ENCODE assay signal across 8 mouse cellular contexts in genomic region chr10:91123828-91124822, GRCm38 (mm10). TPM values are rescaled to one million over a fixed set of nuclear protein-coding genes. Genes with fewer than 3 reads are reported as not detected.
DNase-seq lines count a peak whose midpoint lies in the region; ATAC-seq and TF ChIP-seq lines count a peak whose summit lies in the region.

Gene Slc25a3, minus strand, starts transcription at chr10:91124059.

- no peaks in the 10 kb centered on the region for H3K27me3 ChIP-seq in embryonic facial prominence, embryonic 13.5 days
- no peaks in the 10 kb centered on the region for H3K27me3 ChIP-seq in kidney, adult 2 months (replicated peaks; ENCODE audit: control insufficient read depth, insufficient read depth, low read length)
- H3K27me3 ChIP-seq in limb, embryonic 12.5 days, result no peaks in the 10 kb centered on the region
- H3K27me3 ChIP-seq in midbrain, embryonic 15.5 days (replicated peaks), result no peaks in the 10 kb centered on the region
- no peaks in the 10 kb centered on the region for H3K27me3 ChIP-seq in spleen, adult 2 months (ENCODE audit: control insufficient read depth, insufficient read depth, low read length)

- TF ChIP-seq POLR2A in kidney, adult 2 months (IDR thresholded peaks at IDR 0.05; ENCODE audit: low read depth, low read length), result peak; percentile 99
- peak; percentile 99 for TF ChIP-seq POLR2A in spleen, adult 2 months (IDR thresholded peaks at IDR 0.05; ENCODE audit: low read depth, low read length)

- H3K27ac ChIP-seq in embryonic facial prominence, embryonic 13.5 days, result peak within 1 kb of the TSS; percentile 89
- H3K27ac ChIP-seq in kidney, adult 2 months (ENCODE audit: insufficient read depth, low read depth, low read length), result peak within 1 kb of the TSS; percentile 98
- H3K27ac ChIP-seq in limb, embryonic 12.5 days, result peak within 1 kb of the TSS; percentile 87
- H3K27ac ChIP-seq in midbrain, embryonic 15.5 days, result peak within 1 kb of the TSS; percentile 93
- H3K27ac ChIP-seq in spleen, adult 2 months (ENCODE audit: insufficient read depth, low read length), result peak within 1 kb of the TSS; percentile 99

- peak within 1 kb of the TSS; percentile 98 for H3K4me3 ChIP-seq in embryonic facial prominence, embryonic 13.5 days
- peak within 1 kb of the TSS; percentile 99 for H3K4me3 ChIP-seq in kidney, adult 2 months (ENCODE audit: insufficient read depth, low read depth, low read length)
- peak within 1 kb of the TSS; percentile 99 for H3K4me3 ChIP-seq in limb, embryonic 12.5 days (replicated peaks)
- peak within 1 kb of the TSS; percentile 82 for H3K4me3 ChIP-seq in midbrain, embryonic 15.5 days
- peak within 1 kb of the TSS; percentile 97 for H3K4me3 ChIP-seq in spleen, adult 2 months (ENCODE audit: extremely low read depth, insufficient read depth, insufficient read length)

- peak; percentile 99 for ATAC-seq in embryonic facial prominence, embryonic 13.5 days (ENCODE audit: insufficient number of reproducible peaks, insufficient read depth, low FRiP score, low TSS enrichment, low read depth)
- peak; percentile 99 for ATAC-seq in limb, embryonic 12.5 days (ENCODE audit: insufficient number of reproducible peaks, insufficient read depth, low FRiP score, low TSS enrichment, low read depth)
- peak; percentile 100 for ATAC-seq in midbrain, embryonic 15.5 days (replicated peaks)

- TF ChIP-seq CTCF in kidney, adult 2 months (conservative IDR thresholded peaks at IDR 0.05; ENCODE audit: insufficient read depth, insufficient read length, low read depth, low read length), result no peak
- TF ChIP-seq CTCF in spleen, adult 2 months (IDR thresholded peaks at IDR 0.05; ENCODE audit: extremely low read depth, insufficient read depth, insufficient read length, insufficient replicate concordance), result no peak

- H3K9me3 ChIP-seq in embryonic facial prominence, embryonic 13.5 days, result no peaks in the 10 kb centered on the region
- no peaks in the 10 kb centered on the region for H3K9me3 ChIP-seq in limb, embryonic 12.5 days
- no peaks in the 10 kb centered on the region for H3K9me3 ChIP-seq in midbrain, embryonic 15.5 days

- peak; percentile 99 for DNase-seq in 3134 (ENCODE audit: extremely low read depth, insufficient read length, low spot score)
- DNase-seq in adrenal gland, postnatal 36 days, result peak; percentile 97 to 98
- DNase-seq in heart, adult 18-20 months, result peak; percentile 97 to 99
- peak; percentile 98 for DNase-seq in kidney, adult 2 months
- DNase-seq in spleen, adult 2 months (ENCODE audit: low read depth in 1 of 2, low spot score in 2 of 2), result peak; percentile 96 to 98

- 11% methylated on average over 59 of the region's 59 CpGs for WGBS in embryonic facial prominence, embryonic 13.5 days
- whole genome bisulfite sequencing in kidney, adult 2 months, result 6% methylated on average over 59 of the region's 59 CpGs
- WGBS in limb, embryonic 12.5 days, result 13% methylated on average over 59 of the region's 59 CpGs
- 12% methylated on average over 59 of the region's 59 CpGs for WGBS in midbrain, embryonic 15.5 days
- 12% methylated on average over 59 of the region's 59 CpGs for WGBS in spleen, adult 2 months

- H3K4me1 ChIP-seq in embryonic facial prominence, embryonic 13.5 days, result peaks cover 19% of the 10 kb centered on the region
- peaks cover 17% of the 10 kb centered on the region; the same call in 1 of the 2 replicates for H3K4me1 ChIP-seq in kidney, adult 2 months (ENCODE audit: control insufficient read depth, insufficient read depth, low read length)
- peaks cover 16% of the 10 kb centered on the region for H3K4me1 ChIP-seq in limb, embryonic 12.5 days (replicated peaks)
- H3K4me1 ChIP-seq in midbrain, embryonic 15.5 days, result peaks cover 23% of the 10 kb centered on the region
- H3K4me1 ChIP-seq in spleen, adult 2 months (ENCODE audit: control insufficient read depth, insufficient read depth, insufficient read length), result no peaks in the 10 kb centered on the region; the same call in 1 of the 2 replicates

- peak within 1 kb of the TSS; percentile 99 for H3K9ac ChIP-seq in embryonic facial prominence, embryonic 13.5 days
- peak within 1 kb of the TSS; percentile 96 for H3K9ac ChIP-seq in limb, embryonic 12.5 days (replicated peaks)
- peak within 1 kb of the TSS; percentile 96 for H3K9ac ChIP-seq in midbrain, embryonic 15.5 days

- H3K36me3 ChIP-seq in embryonic facial prominence, embryonic 13.5 days, result peaks cover 27% of the 10 kb centered on the region
- H3K36me3 ChIP-seq in kidney, adult 2 months (ENCODE audit: control insufficient read depth, insufficient read depth, low read length), result peaks cover 9% of the 10 kb centered on the region
- H3K36me3 ChIP-seq in limb, embryonic 12.5 days, result peaks cover 29% of the 10 kb centered on the region
- H3K36me3 ChIP-seq in midbrain, embryonic 15.5 days (replicated peaks), result peaks cover 7% of the 10 kb centered on the region; the same call in 1 of the 2 replicates
- H3K36me3 ChIP-seq in spleen, adult 2 months (ENCODE audit: control insufficient read depth, insufficient read depth, low read length), result peaks cover 15% of the 10 kb centered on the region

- H3K4me2 ChIP-seq in embryonic facial prominence, embryonic 13.5 days, result peak within 1 kb of the TSS; percentile 87
- peak within 1 kb of the TSS; percentile 91 for H3K4me2 ChIP-seq in limb, embryonic 12.5 days
- H3K4me2 ChIP-seq in midbrain, embryonic 15.5 days, result peak within 1 kb of the TSS; percentile 71

RNA-seq across cellular contexts. Expression of gene Slc25a3, which starts in this region (rescaled TPM):
- total RNA-seq in adrenal gland, postnatal 36 days (2021), result 1,000 to 10,000 TPM; 1,091 to 1,914 TPM
- polyA plus RNA-seq in embryonic facial prominence, embryonic 13.5 days (2015; fragmentation: Nextera tagmentation; extraction: Ambion mirVana), result 402 and 411 TPM in 2 replicates
- total RNA-seq in heart, adult 18-20 months (2021), result 1,000 to 10,000 TPM; 2,644 to 2,919 TPM
- 717 and 832 TPM in 2 replicates for polyA plus RNA-seq in kidney, adult 2 months (2012; rRNA removed)
- 393 and 402 TPM in 2 replicates for polyA plus RNA-seq in limb, embryonic 12.5 days (2016; fragmentation: Nextera tagmentation; extraction: Ambion mirVana)
- polyA plus RNA-seq in midbrain, embryonic 15.5 days (2015; fragmentation: Nextera tagmentation; extraction: Ambion mirVana), result 542 and 550 TPM in 2 replicates
- 173 and 245 TPM in 2 replicates for polyA plus RNA-seq in spleen, adult 2 months (2012; rRNA removed)

Comparison
In these comparisons a context has a peak if more than half of its experiments do, and no peak if none do; other contexts are left out.
1. Peak in every context shown above with its lines: DNase-seq, ATAC-seq, H3K4me3 ChIP-seq and H3K27ac ChIP-seq.